Mouse (Mus musculus): Measurements from ENCODE around the gene Tagln. TPM values are rescaled to one million over a fixed set of nuclear protein-coding genes. Genes with fewer than 3 reads are reported as not detected.

The Tagln gene
- total RNA-seq (2014; rRNA removed) = 5.6 and 7.7 TPM in 2 replicates
- polyA plus RNA-seq (2015; fragmentation: Nextera tagmentation; extraction: Ambion mirVana) = 3.5 and 3.7 TPM in 2 replicates

DNA sequence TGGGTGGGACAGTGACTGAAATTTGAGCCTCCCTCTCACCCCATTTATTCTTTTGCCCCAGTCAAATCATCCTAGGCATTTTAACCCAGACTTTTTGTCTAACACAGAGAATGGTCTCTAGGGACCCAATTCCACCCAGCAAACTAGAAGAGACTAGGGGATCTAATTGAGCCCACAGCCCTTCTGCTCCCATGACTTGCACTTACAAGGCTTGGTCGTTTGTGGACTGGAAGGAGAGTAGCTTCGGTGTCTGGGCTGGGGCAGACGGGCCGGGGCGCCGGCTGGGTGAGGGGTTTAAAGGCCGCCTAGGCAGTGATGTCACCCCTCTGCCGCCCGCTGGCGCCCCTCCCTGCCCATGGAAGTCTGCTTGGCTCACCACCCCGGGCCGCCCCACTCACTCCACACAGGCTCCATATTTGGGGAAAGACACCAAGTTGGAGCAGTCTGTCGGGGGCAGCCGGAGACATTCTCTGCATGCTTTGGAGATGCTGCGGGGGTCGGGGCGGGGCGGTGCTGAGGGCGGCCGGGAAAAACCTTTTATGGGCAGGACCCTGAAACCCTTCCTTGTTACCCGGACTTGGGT, at the start of gene Tagln:
Tagln (minus strand) TSS at position 431 of the 583 bp plus-strand sequence.
- H3K9me3 ChIP-seq (ENCODE audit: low read length) = no peaks in the 10 kb centered on the region
- peaks cover 34% of the 10 kb centered on the region for H3K36me3 ChIP-seq (ENCODE audit: insufficient read depth)
- DNase-seq = no peak
- H3K27me3 ChIP-seq (ENCODE audit: insufficient read depth, low read length) = no peaks in the 10 kb centered on the region
- no peak within 1 kb of the TSS for H3K27ac ChIP-seq (ENCODE audit: low read depth, low read length)
- H3K4me3 ChIP-seq (ENCODE audit: low read depth, low read length) = no peak within 1 kb of the TSS
- WGBS = 10% methylated on average over 21 of the region's 21 CpGs
- H3K4me1 ChIP-seq (ENCODE audit: insufficient read depth) = no peaks in the 10 kb centered on the region
- peak; percentile 42; the same call in 1 of the 2 replicates for ATAC-seq
- H3K9ac ChIP-seq = no peak within 1 kb of the TSS
- TF ChIP-seq CTCF (IDR thresholded peaks at IDR 0.05; ENCODE audit: low read depth) = no peak
- peak within 1 kb of the TSS; percentile 24; the same call in 1 of the 2 replicates for H3K4me2 ChIP-seq (ENCODE audit: low read depth)

DNA sequence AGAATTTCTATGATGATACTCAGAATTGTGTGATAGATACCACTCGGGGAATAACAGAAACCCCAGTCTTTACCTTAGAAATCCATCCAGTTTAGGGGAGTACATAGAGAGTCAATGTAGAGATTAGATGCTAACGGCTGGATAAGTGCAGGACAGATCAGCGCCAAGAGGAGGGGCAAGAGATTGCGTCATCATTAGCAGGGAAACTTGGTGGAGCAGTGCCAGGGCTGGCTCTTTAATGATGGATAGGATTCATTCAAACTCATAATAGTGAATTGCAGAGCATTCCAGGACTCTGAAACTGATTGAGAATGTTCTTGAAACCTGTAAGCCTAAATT, 49.3 kb upstream of the Tagln start:
- H3K4me2 ChIP-seq (ENCODE audit: low read depth) = peak overlapping the region; percentile 92
- no peaks in the 10 kb centered on the region for H3K9me3 ChIP-seq (ENCODE audit: low read length)
- peaks cover 11% of the 10 kb centered on the region; the same call in 1 of the 2 replicates for H3K4me1 ChIP-seq (ENCODE audit: insufficient read depth)
- no peak for DNase-seq
- peak overlapping the region; percentile 97 for H3K4me3 ChIP-seq (ENCODE audit: low read depth, low read length)
- H3K27ac ChIP-seq (ENCODE audit: low read depth, low read length) = peak overlapping the region; percentile 90
- peak overlapping the region; percentile 86 for H3K9ac ChIP-seq
- 1% methylated on average over 4 of the region's 4 CpGs for WGBS
- H3K36me3 ChIP-seq (ENCODE audit: insufficient read depth) = no peaks in the 10 kb centered on the region
- no peak for TF ChIP-seq CTCF (IDR thresholded peaks at IDR 0.05; ENCODE audit: low read depth)
- peak; percentile 62 for ATAC-seq
- H3K27me3 ChIP-seq (ENCODE audit: insufficient read depth, low read length) = no peaks in the 10 kb centered on the region

DNA sequence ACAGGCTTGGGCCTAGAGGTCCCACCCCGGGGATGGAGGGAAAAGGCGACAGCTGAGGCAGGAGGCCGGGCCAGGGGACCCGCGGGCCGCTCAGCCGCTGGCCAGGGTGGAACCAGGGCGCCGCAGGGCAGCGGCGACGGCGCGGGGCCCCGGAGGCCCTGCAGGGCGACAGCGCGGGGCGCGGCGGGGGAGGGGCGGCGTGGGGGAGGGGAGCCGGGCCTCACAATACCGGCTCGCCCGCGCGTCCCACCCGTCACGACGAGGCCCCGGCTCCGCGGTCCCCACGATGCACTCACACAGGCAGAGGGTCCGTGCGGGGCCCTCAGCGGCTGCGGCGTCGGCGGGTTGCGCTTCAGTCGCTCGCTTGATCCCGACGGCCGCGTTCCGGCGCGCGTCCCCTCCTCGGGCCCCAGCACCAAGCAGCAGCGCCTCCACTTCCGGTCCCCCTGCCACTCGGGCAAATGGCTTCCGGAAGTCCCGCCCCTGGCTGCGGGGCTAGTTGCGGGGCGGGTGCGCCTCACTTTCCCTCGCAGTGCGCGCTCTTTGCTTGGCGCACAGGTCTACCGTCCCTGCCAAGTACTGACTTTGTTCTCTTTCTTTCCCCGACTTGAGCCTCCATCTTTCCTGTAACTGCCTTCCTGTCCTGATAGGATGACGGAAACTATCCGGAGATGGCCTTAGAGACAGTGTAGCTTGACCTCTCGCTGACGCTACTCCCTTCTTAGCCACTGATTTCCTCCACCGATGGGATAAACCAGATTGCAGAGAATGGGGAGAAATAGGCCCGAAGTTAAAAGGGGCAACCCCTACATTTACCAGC, 48.8 kb upstream of the Tagln start:
- Histone ChIP-seq H3K27ac (ENCODE audit: low read depth, low read length) (peak overlapping the region; percentile 90), H3K4me1 (ENCODE audit: insufficient read depth) (peaks cover 11% of the 10 kb centered on the region; the same call in 1 of the 2 replicates), H3K27me3 (ENCODE audit: insufficient read depth, low read length) (no peaks in the 10 kb centered on the region), H3K9ac (peak overlapping the region; percentile 86), H3K4me3 (ENCODE audit: low read depth, low read length) (peak overlapping the region; percentile 97), H3K4me2 (ENCODE audit: low read depth) (peak overlapping the region; percentile 92), H3K9me3 (ENCODE audit: low read length) (no peaks in the 10 kb centered on the region), H3K36me3 (ENCODE audit: insufficient read depth) (no peaks in the 10 kb centered on the region)
- 0 out of 2 replicates have a peak, but pooled peaks have one; percentile 12 for TF ChIP-seq CTCF (IDR thresholded peaks at IDR 0.05; ENCODE audit: low read depth)
- DNase-seq (peak; percentile 95), ATAC-seq (peak; percentile 97)
- WGBS = under 1% methylated on average over 49 of the region's 76 CpGs

DNA sequence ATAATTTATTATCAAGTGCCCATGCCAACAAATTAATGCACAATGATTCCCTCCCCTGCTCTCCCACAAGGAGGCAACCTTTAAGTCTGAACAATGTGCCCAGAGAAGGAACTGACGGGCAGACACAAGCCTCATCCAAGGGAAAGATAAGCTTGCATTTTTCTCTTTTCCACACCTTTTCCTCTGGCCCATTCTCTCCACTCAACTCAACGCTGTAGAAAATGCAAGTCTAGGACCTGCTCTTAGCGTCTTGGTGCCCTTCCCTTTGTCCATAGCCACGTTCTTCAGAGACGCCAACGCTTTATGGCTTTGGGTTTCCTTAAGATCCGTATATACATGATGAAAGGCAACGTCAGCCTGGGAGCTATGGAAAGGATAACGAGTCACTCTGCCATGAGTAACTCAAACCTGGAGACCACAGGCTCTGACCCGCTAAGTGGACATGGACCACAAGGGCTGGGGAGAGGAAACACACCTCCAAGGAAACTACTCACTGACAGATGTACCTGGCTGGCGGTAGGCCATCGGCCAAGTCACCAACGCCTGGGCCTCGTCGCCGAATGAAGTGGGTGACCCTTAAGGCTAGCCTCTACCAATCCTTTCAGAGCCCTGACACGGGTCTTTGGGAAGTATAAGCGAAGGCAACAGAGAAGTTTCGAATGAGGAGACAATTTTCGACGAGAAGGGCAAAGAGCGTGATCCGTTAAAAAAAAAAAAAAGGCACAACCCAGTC, 48.0 kb upstream of the Tagln start:
- peak; percentile 40 for DNase-seq
- peak; percentile 39 for TF ChIP-seq CTCF (IDR thresholded peaks at IDR 0.05; ENCODE audit: low read depth)
- ATAC-seq = no peak
- H3K27me3 ChIP-seq (ENCODE audit: insufficient read depth, low read length) = no peaks in the 10 kb centered on the region
- H3K9ac ChIP-seq = peak overlapping the region; percentile 86
- no peaks in the 10 kb centered on the region for H3K9me3 ChIP-seq (ENCODE audit: low read length)
- H3K4me2 ChIP-seq (ENCODE audit: low read depth) = peak overlapping the region; percentile 92
- peak overlapping the region; percentile 97 for H3K4me3 ChIP-seq (ENCODE audit: low read depth, low read length)
- H3K4me1 ChIP-seq (ENCODE audit: insufficient read depth) = peaks cover 11% of the 10 kb centered on the region; the same call in 1 of the 2 replicates
- H3K36me3 ChIP-seq (ENCODE audit: insufficient read depth) = 0 out of 2 replicates have a peak, but pooled peaks cover 1% of the 10 kb centered on the region
- peak overlapping the region; percentile 90 for H3K27ac ChIP-seq (ENCODE audit: low read depth, low read length)
- WGBS = under 1% methylated on average over 23 of the region's 23 CpGs

- DNase-seq (no peak), ATAC-seq (no peak)
- Histone ChIP-seq H3K36me3 (ENCODE audit: insufficient read depth) (peaks cover 5% of the 10 kb centered on the region; the same call in 1 of the 2 replicates), H3K27me3 (ENCODE audit: insufficient read depth, low read length) (no peaks in the 10 kb centered on the region), H3K4me1 (ENCODE audit: insufficient read depth) (peaks cover 11% of the 10 kb centered on the region; the same call in 1 of the 2 replicates), H3K4me2 (ENCODE audit: low read depth) (no peak overlapping the region), H3K27ac (ENCODE audit: low read depth, low read length) (no peak overlapping the region), H3K9me3 (ENCODE audit: low read length) (no peaks in the 10 kb centered on the region), H3K4me3 (ENCODE audit: low read depth, low read length) (no peak overlapping the region), H3K9ac (no peak overlapping the region)
- peak; percentile 31 for TF ChIP-seq CTCF (IDR thresholded peaks at IDR 0.05; ENCODE audit: low read depth)
These were observed 45.5 kb upstream of the Tagln start for GRCm38 (mm10) chr9:45981331-45981730.

- Histone ChIP-seq H3K27me3 (ENCODE audit: insufficient read depth, low read length) (no peaks in the 10 kb centered on the region), H3K4me1 (ENCODE audit: insufficient read depth) (peaks cover 11% of the 10 kb centered on the region; the same call in 1 of the 2 replicates), H3K9ac (no peak overlapping the region), H3K4me2 (ENCODE audit: low read depth) (no peak overlapping the region), H3K36me3 (ENCODE audit: insufficient read depth) (peaks cover 8% of the 10 kb centered on the region), H3K27ac (ENCODE audit: low read depth, low read length) (no peak overlapping the region), H3K4me3 (ENCODE audit: low read depth, low read length) (no peak overlapping the region), H3K9me3 (ENCODE audit: low read length) (no peaks in the 10 kb centered on the region)
- 83% methylated on average over 1 of the region's 1 CpGs for WGBS
- no peak for TF ChIP-seq CTCF (IDR thresholded peaks at IDR 0.05; ENCODE audit: low read depth)
- no peak for DNase-seq
- no peak for ATAC-seq
These were observed 44.8 kb upstream of the Tagln start for GRCm38 (mm10) chr9:45980611-45981010.

Measured in forebrain, postnatal 0 days (tissue).